Mouse (Mus musculus): Measurements from ENCODE around the gene Morf4l1.

Gene Morf4l1

GRCm38 (mm10) chr9:90114567-90115307 is at the start of gene Morf4l1:
Gene Morf4l1, minus strand, starts transcription at chr9:90114774.
- DNase-seq (ENCODE audit: low read depth in 2 of 2, low spot score in 2 of 2), result peak; percentile 92 to 94

- DNase-seq (ENCODE audit: low read depth in 2 of 2, low spot score in 2 of 2), result no peak
These were observed 49.1 kb upstream of the Morf4l1 start for GRCm38 (mm10) chr9:90163749-90164095.

- DNase-seq (ENCODE audit: low read depth in 2 of 2, low spot score in 2 of 2), result peak; percentile 6 to 7
These were observed 48.6 kb upstream of the Morf4l1 start, which contains the start of gene Adamts7 for GRCm38 (mm10) chr9:90162926-90163748. Gene Adamts7, plus strand, starts transcription at chr9:90163069.

- DNase-seq (ENCODE audit: low read depth in 2 of 2, low spot score in 2 of 2), result peak in 1 of 2 experiments; percentile 7
These were observed 47.8 kb upstream of the Morf4l1 start for GRCm38 (mm10) chr9:90162243-90162925.

GRCm38 (mm10) chr9:90146869-90147268 is 32.3 kb upstream of the Morf4l1 start:
- DNase-seq (ENCODE audit: low read depth in 2 of 2, low spot score in 2 of 2), result no peak

- no peak for DNase-seq (ENCODE audit: low read depth in 2 of 2, low spot score in 2 of 2)
These were observed 31.2 kb upstream of the Morf4l1 start for GRCm38 (mm10) chr9:90145788-90146187.

- no peak for DNase-seq (ENCODE audit: low read depth in 2 of 2, low spot score in 2 of 2)
These were observed 22.0 kb upstream of the Morf4l1 start for GRCm38 (mm10) chr9:90136678-90136965.

GRCm38 (mm10) chr9:90135963-90136677 is 21.5 kb upstream of the Morf4l1 start:
- no peak for DNase-seq (ENCODE audit: low read depth in 2 of 2, low spot score in 2 of 2)

GRCm38 (mm10) chr9:90135466-90135865 is 20.9 kb upstream of the Morf4l1 start:
- no peak for DNase-seq (ENCODE audit: low read depth in 2 of 2, low spot score in 2 of 2)

GRCm38 (mm10) chr9:90133562-90134355 is 19.2 kb upstream of the Morf4l1 start:
- no peak for DNase-seq (ENCODE audit: low read depth in 2 of 2, low spot score in 2 of 2)

GRCm38 (mm10) chr9:90128636-90129201 is 14.1 kb upstream of the Morf4l1 start:
- DNase-seq (ENCODE audit: low read depth in 2 of 2, low spot score in 2 of 2), result no peak

- no peak for DNase-seq (ENCODE audit: low read depth in 2 of 2, low spot score in 2 of 2)
These were observed 12.6 kb upstream of the Morf4l1 start for GRCm38 (mm10) chr9:90127146-90127545.

GRCm38 (mm10) chr9:90126260-90127010 is 11.9 kb upstream of the Morf4l1 start:
- peak; percentile 85 to 87 for DNase-seq (ENCODE audit: low read depth in 2 of 2, low spot score in 2 of 2)

- DNase-seq (ENCODE audit: low read depth in 2 of 2, low spot score in 2 of 2), result no peak
These were observed 11.0 kb upstream of the Morf4l1 start for GRCm38 (mm10) chr9:90125416-90126099.

GRCm38 (mm10) chr9:90124873-90125245 is 10.3 kb upstream of the Morf4l1 start:
- no peak for DNase-seq (ENCODE audit: low read depth in 2 of 2, low spot score in 2 of 2)

GRCm38 (mm10) chr9:90124156-90124872 is 9.7 kb upstream of the Morf4l1 start:
- no peak for DNase-seq (ENCODE audit: low read depth in 2 of 2, low spot score in 2 of 2)

- no peak for DNase-seq (ENCODE audit: low read depth in 2 of 2, low spot score in 2 of 2)
These were observed 7.7 kb upstream of the Morf4l1 start for GRCm38 (mm10) chr9:90122246-90122740.

GRCm38 (mm10) chr9:90117234-90117633 is 2.7 kb upstream of the Morf4l1 start:
- DNase-seq (ENCODE audit: low read depth in 2 of 2, low spot score in 2 of 2), result no peak

Data from CD8-positive naive resting alpha-beta T cell, adult 2 months (primary cell).